Mouse (Mus musculus): Measurements from ENCODE around the gene Il10. TPM values are rescaled to one million over a fixed set of nuclear protein-coding genes. Genes with fewer than 3 reads are reported as not detected.

Gene Il10
- polyA plus RNA-seq, 1 experiment from 2014 or later = not detected

- Histone ChIP-seq H3K27me3 (replicated peaks; ENCODE audit: control insufficient read depth, insufficient read depth, low read length) (no peaks in the 10 kb centered on the region), H3K9me3 (ENCODE audit: control insufficient read depth) (no peaks in the 10 kb centered on the region), H3K4me1 (replicated peaks; ENCODE audit: control insufficient read depth, insufficient read depth, low read length) (no peaks in the 10 kb centered on the region), H3K4me3 (ENCODE audit: low read depth, low read length) (no peak overlapping the region), H3K36me3 (ENCODE audit: control insufficient read depth, insufficient read depth) (no peaks in the 10 kb centered on the region), H3K4me2 (replicated peaks; ENCODE audit: low read depth) (no peak overlapping the region), H3K9ac (ENCODE audit: low read depth, low read length) (no peak overlapping the region), H3K27ac (ENCODE audit: low read depth, low read length) (no peak overlapping the region)
- ATAC-seq = no peak
- 76% methylated on average over 8 of the region's 8 CpGs for WGBS
- TF ChIP-seq CTCF (IDR thresholded peaks at IDR 0.05; ENCODE audit: low read depth) = no peak
Observed at GRCm38 (mm10) chr1:131024900-131025842, 5.5 kb downstream of the Il10 start.

GRCm38 (mm10) chr1:131025843-131026190 is 6.2 kb downstream of the Il10 start:
- Histone ChIP-seq H3K4me2 (replicated peaks; ENCODE audit: low read depth) (no peak overlapping the region), H3K27me3 (replicated peaks; ENCODE audit: control insufficient read depth, insufficient read depth, low read length) (no peaks in the 10 kb centered on the region), H3K27ac (ENCODE audit: low read depth, low read length) (no peak overlapping the region), H3K9ac (ENCODE audit: low read depth, low read length) (no peak overlapping the region), H3K9me3 (ENCODE audit: control insufficient read depth) (no peaks in the 10 kb centered on the region), H3K4me1 (replicated peaks; ENCODE audit: control insufficient read depth, insufficient read depth, low read length) (no peaks in the 10 kb centered on the region), H3K36me3 (ENCODE audit: control insufficient read depth, insufficient read depth) (no peaks in the 10 kb centered on the region), H3K4me3 (ENCODE audit: low read depth, low read length) (no peak overlapping the region)
- WGBS = 72% methylated on average over 4 of the region's 4 CpGs
- no peak for TF ChIP-seq CTCF (IDR thresholded peaks at IDR 0.05; ENCODE audit: low read depth)
- no peak for ATAC-seq

- 92% methylated on average over 3 of the region's 3 CpGs for WGBS
- no peak for TF ChIP-seq CTCF (IDR thresholded peaks at IDR 0.05; ENCODE audit: low read depth)
Observed at GRCm38 (mm10) chr1:131029215-131029614, 9.6 kb downstream of the Il10 start.

GRCm38 (mm10) chr1:131030261-131030660 is 10.6 kb downstream of the Il10 start:
- no peak for ATAC-seq
- WGBS = 46% methylated on average over 7 of the region's 7 CpGs
- Histone ChIP-seq H3K4me3 (ENCODE audit: low read depth, low read length) (no peak overlapping the region), H3K4me1 (replicated peaks; ENCODE audit: control insufficient read depth, insufficient read depth, low read length) (no peaks in the 10 kb centered on the region), H3K27ac (ENCODE audit: low read depth, low read length) (no peak overlapping the region), H3K4me2 (replicated peaks; ENCODE audit: low read depth) (no peak overlapping the region), H3K9ac (ENCODE audit: low read depth, low read length) (no peak overlapping the region), H3K9me3 (ENCODE audit: control insufficient read depth) (no peaks in the 10 kb centered on the region), H3K36me3 (ENCODE audit: control insufficient read depth, insufficient read depth) (no peaks in the 10 kb centered on the region), H3K27me3 (replicated peaks; ENCODE audit: control insufficient read depth, insufficient read depth, low read length) (no peaks in the 10 kb centered on the region)
- no peak for TF ChIP-seq CTCF (IDR thresholded peaks at IDR 0.05; ENCODE audit: low read depth)

More at GRCm38 (mm10) chr1:131029215-131029614, 9.6 kb downstream of the Il10 start:
- Histone ChIP-seq H3K4me2 (replicated peaks; ENCODE audit: low read depth) (no peak overlapping the region), H3K27me3 (replicated peaks; ENCODE audit: control insufficient read depth, insufficient read depth, low read length) (no peaks in the 10 kb centered on the region), H3K9me3 (ENCODE audit: control insufficient read depth) (no peaks in the 10 kb centered on the region), H3K9ac (ENCODE audit: low read depth, low read length) (no peak overlapping the region), H3K27ac (ENCODE audit: low read depth, low read length) (no peak overlapping the region), H3K4me1 (replicated peaks; ENCODE audit: control insufficient read depth, insufficient read depth, low read length) (no peaks in the 10 kb centered on the region), H3K36me3 (ENCODE audit: control insufficient read depth, insufficient read depth) (no peaks in the 10 kb centered on the region), H3K4me3 (ENCODE audit: low read depth, low read length) (no peak overlapping the region)
- no peak for ATAC-seq

- no peak for ATAC-seq
- Histone ChIP-seq H3K9me3 (ENCODE audit: control insufficient read depth) (no peaks in the 10 kb centered on the region), H3K36me3 (ENCODE audit: control insufficient read depth, insufficient read depth) (no peaks in the 10 kb centered on the region), H3K4me3 (ENCODE audit: low read depth, low read length) (no peak overlapping the region), H3K27me3 (replicated peaks; ENCODE audit: control insufficient read depth, insufficient read depth, low read length) (no peaks in the 10 kb centered on the region), H3K9ac (ENCODE audit: low read depth, low read length) (no peak overlapping the region), H3K27ac (ENCODE audit: low read depth, low read length) (no peak overlapping the region), H3K4me2 (replicated peaks; ENCODE audit: low read depth) (no peak overlapping the region), H3K4me1 (replicated peaks; ENCODE audit: control insufficient read depth, insufficient read depth, low read length) (no peaks in the 10 kb centered on the region)
- TF ChIP-seq CTCF (IDR thresholded peaks at IDR 0.05; ENCODE audit: low read depth) = no peak
- WGBS = 14% methylated on average over 3 of the region's 3 CpGs
Observed at GRCm38 (mm10) chr1:131031267-131031666, 11.6 kb downstream of the Il10 start.

GRCm38 (mm10) chr1:131038001-131038400 is 18.4 kb downstream of the Il10 start:
- ATAC-seq = no peak
- 0 out of 2 replicates have a peak, but pooled peaks cover 4% of the 10 kb centered on the region for H3K9me3 ChIP-seq (ENCODE audit: control insufficient read depth)
- TF ChIP-seq CTCF (IDR thresholded peaks at IDR 0.05; ENCODE audit: low read depth) = no peak
- H3K4me2 ChIP-seq (replicated peaks; ENCODE audit: low read depth) = no peak overlapping the region
- H3K27ac ChIP-seq (ENCODE audit: low read depth, low read length) = no peak overlapping the region
- WGBS = 94% methylated on average over 5 of the region's 5 CpGs
- H3K4me1 ChIP-seq (replicated peaks; ENCODE audit: control insufficient read depth, insufficient read depth, low read length) = no peaks in the 10 kb centered on the region
- no peak overlapping the region for H3K4me3 ChIP-seq (ENCODE audit: low read depth, low read length)
- no peaks in the 10 kb centered on the region for H3K36me3 ChIP-seq (ENCODE audit: control insufficient read depth, insufficient read depth)
- no peak overlapping the region for H3K9ac ChIP-seq (ENCODE audit: low read depth, low read length)
- no peaks in the 10 kb centered on the region for H3K27me3 ChIP-seq (replicated peaks; ENCODE audit: control insufficient read depth, insufficient read depth, low read length)
